Mouse (Mus musculus) frontal cortex, postnatal 10 days (tissue): Measurements from ENCODE around the gene Zfp808.
"Not testable (repeated sequence)": the region's sequence is repeated elsewhere in the genome, so short reads cannot be mapped to it uniquely, and the experiment has no call there.

Source experiments
- DNase-seq, 2 experiments: peaks; one replicate each; pipeline ENCODE4 v3.0.0; 2022; ENCODE audit warnings: low spot score in 2 of 2, mixed read lengths in 1 of 2

The Zfp808 gene

GRCm38 (mm10) chr13:62129432-62130171 lies at the start of gene Zfp808:
Gene Zfp808 (plus strand): TSS chr13:62129886.
- DNase-seq = peak; percentile 6 to 32

- not testable (repeated sequence) for DNase-seq
Observed at GRCm38 (mm10) chr13:62098786-62099185, 30.9 kb upstream of the Zfp808 start.

- not testable (repeated sequence) for DNase-seq
Observed at GRCm38 (mm10) chr13:62099454-62099853, 30.2 kb upstream of the Zfp808 start.

- DNase-seq = not testable (repeated sequence)
Observed at GRCm38 (mm10) chr13:62102368-62102767, 27.3 kb upstream of the Zfp808 start.

GRCm38 (mm10) chr13:62115861-62116260 lies 13.8 kb upstream of the Zfp808 start:
- DNase-seq = not testable (repeated sequence)

- DNase-seq = not testable (repeated sequence)
Observed at GRCm38 (mm10) chr13:62121578-62121977, 8.1 kb upstream of the Zfp808 start.

GRCm38 (mm10) chr13:62181835-62182755 lies 52.4 kb downstream of the Zfp808 start:
- DNase-seq = not testable (repeated sequence)

- no peak for DNase-seq
Observed at GRCm38 (mm10) chr13:62245264-62245663, 115.6 kb downstream of the Zfp808 start.

GRCm38 (mm10) chr13:62255226-62255625 lies 125.5 kb downstream of the Zfp808 start:
- DNase-seq = not testable (repeated sequence)

GRCm38 (mm10) chr13:62263392-62263791 lies 133.7 kb downstream of the Zfp808 start:
- no peak for DNase-seq
